ENCODE assay signal across 29 mouse cellular contexts in the genomic region with DNA sequence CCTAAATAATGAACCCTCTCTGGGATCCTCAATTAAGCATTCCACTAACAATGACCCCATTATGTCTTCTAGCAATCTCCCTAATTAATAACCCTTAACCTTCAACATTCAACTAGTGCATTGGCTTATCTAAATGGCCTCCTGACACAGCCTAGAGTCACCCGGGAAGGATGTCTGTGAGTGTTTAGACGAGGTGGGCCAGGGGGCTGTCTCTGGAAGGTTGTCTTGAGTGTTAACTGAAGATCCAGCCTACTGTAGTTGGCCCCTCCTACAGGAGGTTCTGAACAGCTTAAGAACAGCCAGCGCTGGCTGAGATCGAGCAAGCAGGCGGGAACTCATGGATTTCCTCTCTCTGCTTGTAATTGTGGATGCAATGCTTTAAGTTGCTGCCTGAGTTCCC. TPM values are rescaled to one million over a fixed set of nuclear protein-coding genes. Genes with fewer than 3 reads are reported as not detected.
"Had no signal": no experiment of that assay in that cellular context is flagged by ENCODE, and none has a peak within 500 bp of the region (broad histone marks: within the 10 kb centered on the region; RNA-seq: fewer than 3 reads in every experiment).

No protein-coding gene starts in this region.

- H3K27ac ChIP-seq: kidney, postnatal 0 days; layer of hippocampus, adult 2 months; limb, embryonic 10.5 days; limb, embryonic 13.5 days; liver, embryonic 13.5 days; macrophage; midbrain, embryonic 13.5 days; stomach, postnatal 0 days had no signal

- H3K4me1 ChIP-seq: limb, embryonic 10.5 days; limb, embryonic 13.5 days; midbrain, embryonic 13.5 days had no signal

- H3K36me3 ChIP-seq: limb, embryonic 10.5 days; limb, embryonic 13.5 days; liver, embryonic 13.5 days; midbrain, embryonic 13.5 days had no signal

- H3K4me3 ChIP-seq: layer of hippocampus, adult 2 months; limb, embryonic 10.5 days; limb, embryonic 13.5 days; liver, embryonic 13.5 days; midbrain, embryonic 13.5 days had no signal

- DNase-seq: kidney, adult 2 months; layer of hippocampus, adult 9-11 months; liver, embryonic 13.5 days; lung, adult 2 months; lung, postnatal 14 days; right cerebral cortex, postnatal 14 days; right cerebral cortex, postnatal 4 days; thymus, adult 2 months; thymus, postnatal 14 days; thymus, postnatal 4 days had no signal

- H3K9me3 ChIP-seq: limb, embryonic 13.5 days; liver, embryonic 13.5 days had no signal

- ATAC-seq: midbrain, embryonic 13.5 days had no signal

- H3K9ac ChIP-seq: limb, embryonic 13.5 days; liver, embryonic 13.5 days; midbrain, embryonic 13.5 days had no signal

- H3K27me3 ChIP-seq: limb, embryonic 13.5 days; midbrain, embryonic 13.5 days had no signal

- H3K4me2 ChIP-seq: limb, embryonic 13.5 days; liver, embryonic 13.5 days; midbrain, embryonic 13.5 days had no signal

RNA-seq across cellular contexts. Expression of a gene that starts 9.2 kb away (rescaled TPM):
- polyA plus RNA-seq: macrophage had no signal

RNA-seq across cellular contexts. Expression of a gene that starts 12.6 kb away (rescaled TPM):
- total RNA-seq: layer of hippocampus, adult 2 months; layer of hippocampus, postnatal 25 days; left cerebral cortex, adult 18-20 months; left cerebral cortex, postnatal 25 days; liver, adult 2 months; megakaryocyte, adult 5-6 weeks; midbrain, postnatal 0 days had no signal
- polyA plus RNA-seq: kidney, adult 2 months; kidney, embryonic 14.5 days; kidney, postnatal 0 days; limb, embryonic 10.5 days; limb, embryonic 13.5 days; liver, adult 2 months; liver, embryonic 13.5 days; liver, embryonic 16.5 days; lung, adult 2 months; lung, embryonic 16.5 days; macrophage; midbrain, embryonic 13.5 days; midbrain, postnatal 0 days; neural tube, embryonic 11.5 days; neural tube, embryonic 14.5 days; stomach, embryonic 14.5 days; stomach, postnatal 0 days; thymus, adult 2 months had no signal

RNA-seq across cellular contexts. Expression of a gene that starts 59.6 kb away (rescaled TPM):
- total RNA-seq: megakaryocyte, adult 5-6 weeks had no signal
- polyA plus RNA-seq: macrophage had no signal
